Mouse (Mus musculus): ENCODE measurements at regions not wholly inside any gene's neighbourhood (a gene's known extent, or its start where the extent isn't known, plus 50 kb on each side); places are given as distances from the start of the nearest gene placed in this dataset.

GRCm38 (mm10) chr8:92540636-92541035, 133.5 kb upstream of the Irx6 start:
- no peaks in the 10 kb centered on the region for H3K27me3 ChIP-seq
- no peak overlapping the region for H3K4me2 ChIP-seq
- no peak overlapping the region for H3K4me3 ChIP-seq
- no peak overlapping the region for H3K9ac ChIP-seq
- 69% methylated on average over 2 of the region's 2 CpGs for WGBS
- peaks cover 9% of the 10 kb centered on the region for H3K4me1 ChIP-seq (replicated peaks)
- no peak overlapping the region for H3K27ac ChIP-seq (replicated peaks)
- ATAC-seq (ENCODE audit: low FRiP score, low read depth) = no peak
- no peaks in the 10 kb centered on the region for H3K9me3 ChIP-seq
- H3K36me3 ChIP-seq = no peaks in the 10 kb centered on the region

GRCm38 (mm10) chr8:92545347-92546059, 128.6 kb upstream of the Irx6 start:
- H3K4me1 ChIP-seq (replicated peaks) = peaks cover 15% of the 10 kb centered on the region
- peak overlapping the region; percentile 46 for H3K4me2 ChIP-seq
- ATAC-seq (ENCODE audit: low FRiP score, low read depth) = peak; percentile 90
- H3K9me3 ChIP-seq = no peaks in the 10 kb centered on the region
- H3K27me3 ChIP-seq = no peaks in the 10 kb centered on the region
- H3K36me3 ChIP-seq = no peaks in the 10 kb centered on the region
- no peak overlapping the region for H3K9ac ChIP-seq
- WGBS = 17% methylated on average over 17 of the region's 17 CpGs
- peak overlapping the region; percentile 54 for H3K27ac ChIP-seq (replicated peaks)
- no peak overlapping the region for H3K4me3 ChIP-seq

- Histone ChIP-seq H3K36me3 (no peaks in the 10 kb centered on the region), H3K27me3 (peaks cover 2% of the 10 kb centered on the region; the same call in 1 of the 2 replicates), H3K9me3 (no peaks in the 10 kb centered on the region), H3K4me3 (no peak overlapping the region), H3K27ac (replicated peaks) (no peak overlapping the region), H3K4me2 (no peak overlapping the region), H3K9ac (no peak overlapping the region), H3K4me1 (replicated peaks) (peaks cover 12% of the 10 kb centered on the region; the same call in 1 of the 2 replicates)
- ATAC-seq (ENCODE audit: low FRiP score, low read depth) = no peak
- WGBS = 45% methylated on average over 12 of the region's 12 CpGs
These were observed 118.9 kb upstream of the Irx6 start for GRCm38 (mm10) chr8:92555140-92555539.

GRCm38 (mm10) chr8:92555631-92556030, 118.5 kb upstream of the Irx6 start:
- Histone ChIP-seq H3K4me2 (no peak overlapping the region), H3K9me3 (no peaks in the 10 kb centered on the region), H3K27me3 (peaks cover 2% of the 10 kb centered on the region; the same call in 1 of the 2 replicates), H3K9ac (no peak overlapping the region), H3K4me1 (replicated peaks) (peaks cover 12% of the 10 kb centered on the region; the same call in 1 of the 2 replicates), H3K27ac (replicated peaks) (no peak overlapping the region), H3K4me3 (no peak overlapping the region), H3K36me3 (no peaks in the 10 kb centered on the region)
- no peak for ATAC-seq (ENCODE audit: low FRiP score, low read depth)
- 50% methylated on average over 7 of the region's 7 CpGs for WGBS

GRCm38 (mm10) chr8:92562471-92562870, 111.6 kb upstream of the Irx6 start:
- WGBS = 74% methylated on average over 5 of the region's 5 CpGs
- Histone ChIP-seq H3K36me3 (no peaks in the 10 kb centered on the region), H3K4me1 (replicated peaks) (no peaks in the 10 kb centered on the region), H3K27ac (replicated peaks) (no peak overlapping the region), H3K4me3 (no peak overlapping the region), H3K9ac (no peak overlapping the region), H3K9me3 (no peaks in the 10 kb centered on the region), H3K4me2 (no peak overlapping the region), H3K27me3 (peaks cover 2% of the 10 kb centered on the region; the same call in 1 of the 2 replicates)
- ATAC-seq (ENCODE audit: low FRiP score, low read depth) = no peak

- WGBS = 56% methylated on average over 5 of the region's 5 CpGs
- H3K4me2 ChIP-seq = no peak overlapping the region
- H3K4me1 ChIP-seq (replicated peaks) = no peaks in the 10 kb centered on the region
- H3K27ac ChIP-seq (replicated peaks) = no peak overlapping the region
- no peaks in the 10 kb centered on the region for H3K36me3 ChIP-seq
- H3K9me3 ChIP-seq = no peaks in the 10 kb centered on the region
- no peak overlapping the region for H3K4me3 ChIP-seq
- H3K9ac ChIP-seq = no peak overlapping the region
- H3K27me3 ChIP-seq = peaks cover 2% of the 10 kb centered on the region; the same call in 1 of the 2 replicates
- no peak for ATAC-seq (ENCODE audit: low FRiP score, low read depth)
These were observed 111.1 kb upstream of the Irx6 start for GRCm38 (mm10) chr8:92562962-92563361.

- 0 out of 2 replicates have a peak, but pooled peaks cover 7% of the 10 kb centered on the region for H3K4me1 ChIP-seq (replicated peaks)
- no peak overlapping the region for H3K4me3 ChIP-seq
- H3K9me3 ChIP-seq = no peaks in the 10 kb centered on the region
- no peaks in the 10 kb centered on the region for H3K36me3 ChIP-seq
- no peak overlapping the region for H3K27ac ChIP-seq (replicated peaks)
- H3K4me2 ChIP-seq = 0 out of 2 replicates have a peak overlapping the region, but pooled peaks have one; percentile 0
- WGBS = 42% methylated on average over 10 of the region's 10 CpGs
- ATAC-seq (ENCODE audit: low FRiP score, low read depth) = no peak
- no peak overlapping the region for H3K9ac ChIP-seq
- H3K27me3 ChIP-seq = no peaks in the 10 kb centered on the region
These were observed 104.4 kb upstream of the Irx6 start for GRCm38 (mm10) chr8:92569650-92570049.

- no peaks in the 10 kb centered on the region for H3K9me3 ChIP-seq
- no peak overlapping the region for H3K9ac ChIP-seq
- no peak for ATAC-seq (ENCODE audit: low FRiP score, low read depth)
These were observed 94.6 kb upstream of the Irx6 start for GRCm38 (mm10) chr8:92579446-92579845.

GRCm38 (mm10) chr8:92581051-92581450, 93.0 kb upstream of the Irx6 start:
- Histone ChIP-seq H3K36me3 (no peaks in the 10 kb centered on the region), H3K4me2 (no peak overlapping the region), H3K27me3 (no peaks in the 10 kb centered on the region), H3K9ac (no peak overlapping the region), H3K4me1 (replicated peaks) (no peaks in the 10 kb centered on the region), H3K4me3 (no peak overlapping the region), H3K9me3 (no peaks in the 10 kb centered on the region), H3K27ac (replicated peaks) (no peak overlapping the region)
- WGBS = 74% methylated on average over 2 of the region's 2 CpGs
- ATAC-seq (ENCODE audit: low FRiP score, low read depth) = no peak

More at GRCm38 (mm10) chr8:92579446-92579845, 94.6 kb upstream of the Irx6 start:
- H3K27me3 ChIP-seq = no peaks in the 10 kb centered on the region
- H3K4me3 ChIP-seq = no peak overlapping the region
- H3K27ac ChIP-seq (replicated peaks) = no peak overlapping the region
- 71% methylated on average over 2 of the region's 2 CpGs for WGBS
- H3K4me2 ChIP-seq = no peak overlapping the region
- no peaks in the 10 kb centered on the region for H3K4me1 ChIP-seq (replicated peaks)
- no peaks in the 10 kb centered on the region for H3K36me3 ChIP-seq

- no peaks in the 10 kb centered on the region for H3K36me3 ChIP-seq
- H3K9me3 ChIP-seq = no peaks in the 10 kb centered on the region
- ATAC-seq (ENCODE audit: low FRiP score, low read depth) = no peak
- H3K4me2 ChIP-seq = no peak overlapping the region
- no peaks in the 10 kb centered on the region for H3K27me3 ChIP-seq
- H3K4me1 ChIP-seq (replicated peaks) = no peaks in the 10 kb centered on the region
- H3K4me3 ChIP-seq = no peak overlapping the region
- WGBS = 93% methylated on average over 3 of the region's 3 CpGs
- no peak overlapping the region for H3K9ac ChIP-seq
- H3K27ac ChIP-seq (replicated peaks) = no peak overlapping the region
These were observed 73.3 kb upstream of the Irx6 start for GRCm38 (mm10) chr8:92600766-92601165.

GRCm38 (mm10) chr8:92602973-92603372, 71.1 kb upstream of the Irx6 start:
- WGBS = 78% methylated on average over 7 of the region's 7 CpGs

GRCm38 (mm10) chr8:92605631-92606030, 68.5 kb upstream of the Irx6 start:
- H3K27me3 ChIP-seq = no peaks in the 10 kb centered on the region
- no peaks in the 10 kb centered on the region for H3K9me3 ChIP-seq
- WGBS = 86% methylated on average over 5 of the region's 5 CpGs

More at GRCm38 (mm10) chr8:92602973-92603372, 71.1 kb upstream of the Irx6 start:
- H3K4me2 ChIP-seq = no peak overlapping the region
- no peak overlapping the region for H3K4me3 ChIP-seq
- H3K27me3 ChIP-seq = no peaks in the 10 kb centered on the region
- no peak overlapping the region for H3K27ac ChIP-seq (replicated peaks)
- H3K36me3 ChIP-seq = no peaks in the 10 kb centered on the region
- no peaks in the 10 kb centered on the region for H3K9me3 ChIP-seq
- ATAC-seq (ENCODE audit: low FRiP score, low read depth) = no peak
- no peaks in the 10 kb centered on the region for H3K4me1 ChIP-seq (replicated peaks)
- no peak overlapping the region for H3K9ac ChIP-seq

More at GRCm38 (mm10) chr8:92605631-92606030, 68.5 kb upstream of the Irx6 start:
- Histone ChIP-seq H3K9ac (no peak overlapping the region), H3K4me2 (no peak overlapping the region), H3K4me1 (replicated peaks) (no peaks in the 10 kb centered on the region), H3K4me3 (no peak overlapping the region), H3K36me3 (no peaks in the 10 kb centered on the region), H3K27ac (replicated peaks) (no peak overlapping the region)
- no peak for ATAC-seq (ENCODE audit: low FRiP score, low read depth)
